Mouse (Mus musculus) lung, postnatal 0 days (tissue): ENCODE data around the gene Thop1.

Experiments
- CTCF ChIP-seq: IDR thresholded peaks from 2 replicates; pipeline ENCODE4 v1.5.1; 2016; ENCODE audit warnings: antibody characterized with exemption, mild to moderate bottlenecking
- EP300 ChIP-seq: IDR thresholded peaks from 2 replicates; pipeline ENCODE4 v1.6.1; 2016; ENCODE audit warnings: antibody characterized with exemption, mild to moderate bottlenecking, control low read depth

GRCm38 (mm10) chr10:81073464-81073863 is 3.6 kb downstream of the Thop1 start:
- TF ChIP-seq CTCF (peak; percentile 72), EP300 (no peak)
